Mouse (Mus musculus): ENCODE data around the gene Snx27.

GRCm38 (mm10) chr3:94457055-94457454 lies 125.5 kb downstream of the Snx27 start:
- TF ChIP-seq CTCF (IDR thresholded peaks at IDR 0.05): no peak
- TF ChIP-seq EP300 (IDR thresholded peaks at IDR 0.05): no peak

Measured in lung, postnatal 0 days (tissue).